Mouse (Mus musculus): ENCODE results near the gene Hoxa13.

Gene Hoxa13

DNA sequence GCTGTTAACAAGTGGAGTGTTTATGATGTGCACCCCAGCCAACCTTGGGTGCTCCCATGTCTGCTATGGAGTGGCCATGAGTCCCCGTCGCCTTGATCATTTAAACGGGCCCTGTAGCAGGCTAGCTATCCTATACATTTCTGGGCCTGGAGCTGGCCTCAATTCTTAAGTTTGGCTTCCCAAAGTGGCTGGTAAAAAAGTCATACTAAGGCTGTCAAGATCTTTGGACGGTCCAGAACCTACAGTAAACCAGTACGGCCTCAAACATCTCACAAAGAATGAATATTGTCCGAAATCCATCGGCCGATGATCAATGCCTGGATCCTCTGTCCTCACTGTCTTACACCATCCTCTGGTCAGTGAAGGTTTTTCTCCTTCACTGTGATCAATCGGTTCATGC, 25.4 kb downstream of the Hoxa13 start:
- DNase-seq (ENCODE audit: low spot score) = no peak

DNA sequence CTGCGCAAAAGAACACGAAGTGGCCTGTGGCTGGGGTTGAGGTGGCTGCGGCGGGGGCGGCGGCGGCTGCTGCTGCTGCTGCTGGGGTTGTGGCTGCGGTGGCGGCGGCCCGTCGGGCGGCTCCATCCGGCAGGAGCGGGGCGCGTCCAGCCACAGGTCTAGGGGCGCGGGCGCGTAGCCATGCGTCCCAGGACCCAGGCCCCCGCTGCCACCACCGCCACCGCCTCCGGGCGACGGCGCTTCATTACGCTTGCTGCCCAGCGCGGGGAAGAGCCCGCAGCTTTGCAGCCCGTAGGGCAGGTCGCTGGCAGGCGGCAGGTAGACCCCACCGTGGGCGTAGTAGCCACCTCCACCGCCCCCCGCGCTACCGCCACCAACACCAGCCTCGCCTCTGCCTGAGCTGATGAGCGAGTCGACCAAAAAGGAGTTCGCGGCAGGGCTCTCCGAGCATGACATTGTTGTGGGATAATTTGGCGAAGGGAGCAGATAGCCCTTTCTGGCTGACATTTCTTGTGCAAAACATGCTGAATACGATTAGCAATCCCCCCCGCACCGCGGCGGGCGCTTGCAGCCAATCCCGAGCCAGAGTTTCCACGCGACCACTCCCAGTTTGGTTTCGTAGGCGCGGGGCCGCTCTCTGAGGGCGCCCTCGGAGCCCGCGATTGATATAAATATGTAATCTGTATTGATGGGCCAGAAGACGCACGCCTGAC, 26.1 kb downstream of the Hoxa13 start:
- DNase-seq (ENCODE audit: low spot score) = no peak

DNA sequence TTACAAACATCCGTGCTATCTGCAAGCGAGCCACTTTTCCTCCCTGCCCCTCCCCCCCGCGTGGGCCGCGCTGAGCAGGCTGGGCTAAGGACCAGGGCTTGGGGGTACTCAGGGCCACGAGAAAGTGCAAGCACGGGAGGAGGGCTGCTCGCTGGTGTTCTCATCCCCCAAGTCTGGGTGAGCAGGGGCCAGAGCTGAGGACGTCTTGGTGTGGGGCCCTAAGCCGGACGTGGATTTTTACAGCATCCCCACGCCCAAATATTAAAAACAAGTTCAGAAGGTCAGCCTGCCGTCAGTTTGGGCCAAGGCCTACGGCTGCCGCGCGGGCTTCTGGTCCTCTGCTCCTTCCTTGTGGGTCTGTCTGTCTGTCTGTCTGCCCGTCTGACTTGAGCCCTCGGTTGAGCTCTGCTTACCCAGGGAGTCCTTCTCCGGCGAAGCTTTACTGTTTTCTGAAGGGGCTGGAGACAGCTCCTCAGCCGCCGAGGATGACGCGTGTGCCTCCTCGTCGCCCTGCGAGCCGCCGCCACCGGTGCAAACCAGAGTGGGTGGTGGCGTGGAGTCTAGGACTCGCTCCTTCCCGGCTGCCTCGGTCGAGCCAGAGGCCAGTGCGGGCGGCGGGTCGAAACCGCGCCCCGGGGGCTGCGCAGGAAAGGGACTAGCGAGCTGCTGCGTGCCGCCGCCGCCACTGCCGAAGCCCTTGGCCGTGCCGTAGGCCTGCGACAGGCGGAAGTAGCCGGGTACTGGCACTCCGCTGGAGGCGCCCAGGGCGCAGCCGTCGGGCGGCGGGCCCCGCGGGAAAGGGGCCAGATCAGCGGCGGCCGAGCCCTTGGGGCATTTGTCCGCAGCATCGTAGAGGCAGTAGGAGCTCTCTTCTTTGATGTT, 26.9 kb downstream of the Hoxa13 start:
- no peak for DNase-seq (ENCODE audit: low spot score)

DNA sequence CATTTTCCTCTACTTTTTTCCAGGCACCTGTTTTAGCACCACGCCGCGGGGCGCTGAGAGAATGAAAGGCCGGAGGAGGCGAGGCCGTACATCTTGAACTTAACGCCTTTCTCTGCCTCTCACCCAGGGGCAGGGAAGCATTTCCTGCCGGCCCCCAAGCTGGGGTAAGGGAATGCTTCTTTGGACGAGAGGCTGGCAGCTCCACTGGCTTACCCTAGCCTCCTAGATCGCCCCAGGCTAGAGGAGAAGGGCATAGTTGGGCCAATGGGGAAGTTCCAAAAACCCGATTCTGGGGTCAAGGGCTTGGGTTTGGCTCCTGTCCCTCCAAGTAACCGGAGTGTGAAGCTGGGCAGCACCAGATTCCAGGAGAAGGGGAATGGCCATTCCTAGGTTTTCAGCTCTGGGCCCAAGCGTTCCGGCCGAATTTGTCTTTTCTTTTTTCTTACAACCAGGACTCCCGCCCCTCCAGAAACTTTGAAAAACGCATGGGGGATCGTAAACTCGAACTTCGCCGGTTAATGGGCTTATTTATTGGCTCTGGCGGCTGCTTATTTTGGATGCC, 27.6 kb downstream of the Hoxa13 start:
- DNase-seq (ENCODE audit: low spot score) = no peak

DNA sequence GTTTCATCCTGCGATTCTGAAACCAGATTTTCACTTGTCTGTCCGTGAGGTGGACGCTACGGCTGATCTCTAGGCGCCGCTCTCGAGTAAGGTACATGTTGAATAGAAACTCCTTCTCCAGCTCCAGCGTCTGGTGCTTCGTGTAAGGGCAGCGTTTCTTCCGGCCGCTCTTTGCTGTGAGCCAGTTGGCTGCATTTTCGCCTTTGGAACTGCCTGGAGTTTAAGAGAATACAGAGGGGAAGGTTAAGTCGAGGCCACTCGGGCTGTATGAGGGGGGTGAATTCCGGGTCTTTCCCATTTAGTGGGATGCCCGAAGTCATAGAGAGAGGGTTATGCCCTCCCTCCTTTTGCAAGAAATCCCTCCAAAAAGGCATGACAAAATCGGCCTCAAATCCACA, 28.1 kb downstream of the Hoxa13 start:
- DNase-seq (ENCODE audit: low spot score) = no peak

DNA sequence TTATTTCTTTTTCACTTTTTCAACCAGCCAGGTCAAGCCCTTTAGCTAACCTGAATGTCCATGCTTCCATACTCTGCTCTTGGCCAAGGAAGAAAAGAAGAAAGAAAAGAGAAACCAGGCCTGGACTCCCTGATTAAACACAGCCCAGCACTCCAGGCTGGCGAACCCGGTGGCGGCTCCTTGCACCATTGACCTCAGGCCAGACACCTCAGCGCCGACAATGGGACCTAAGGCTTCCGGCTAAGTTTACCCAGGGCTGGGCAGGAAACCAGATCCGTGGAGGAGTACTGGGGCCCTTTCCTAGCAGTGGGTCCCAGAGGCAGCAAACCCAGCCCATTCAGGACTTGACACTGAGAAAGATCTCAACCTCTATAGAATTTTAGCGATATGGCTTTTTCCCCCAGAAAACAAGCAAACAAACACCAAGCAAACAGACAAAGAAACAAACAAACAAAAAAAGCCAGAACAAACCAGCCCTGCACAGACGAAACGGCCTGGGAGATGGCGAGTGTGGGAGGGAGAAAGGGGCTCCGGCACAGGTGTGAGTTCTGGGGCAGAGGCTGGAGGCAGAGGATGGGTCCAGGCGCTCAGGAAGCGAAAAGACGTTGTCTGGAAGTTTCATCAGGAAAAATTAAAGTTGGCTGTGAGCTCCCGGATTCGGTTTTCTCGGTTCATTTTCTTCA, 28.7 kb downstream of the Hoxa13 start:
- DNase-seq (ENCODE audit: low spot score) = no peak

DNA sequence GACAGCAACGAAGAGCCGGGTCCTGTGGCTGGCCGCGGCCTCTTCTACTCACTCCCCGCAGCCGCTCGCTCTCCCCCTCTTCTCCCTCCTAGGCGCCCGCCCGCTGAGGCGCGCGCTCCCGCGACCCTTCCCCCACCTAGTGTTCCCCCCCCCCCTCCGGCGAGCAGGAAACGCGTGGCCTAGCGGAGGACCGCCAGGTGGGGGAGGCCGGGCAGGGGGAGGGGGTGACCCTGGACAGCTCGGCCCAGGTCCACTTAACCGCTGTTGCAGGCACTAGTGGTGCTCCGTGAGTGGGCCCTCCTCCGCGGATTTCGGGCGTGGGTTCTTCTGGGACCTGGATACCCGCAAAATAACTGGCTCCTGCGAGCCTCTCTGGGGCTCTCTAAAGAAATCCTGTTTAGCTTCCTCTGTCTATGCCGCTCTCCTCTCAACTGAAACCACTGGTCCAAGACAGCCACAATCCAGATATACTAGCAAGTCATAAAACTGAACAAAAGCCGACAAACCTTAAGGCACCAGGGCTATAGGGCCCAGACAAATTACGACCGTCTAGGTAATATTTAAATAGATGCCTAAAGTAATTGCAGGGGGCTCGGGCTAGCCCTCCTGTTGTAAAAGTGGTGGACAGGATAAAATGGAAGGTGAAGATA, 30.0 kb downstream of the Hoxa13 start, which contains the start of gene Hoxa9:
Gene Hoxa9, minus strand, starts transcription at position 574 of the 650 bp plus-strand sequence.
- no peak for DNase-seq (ENCODE audit: low spot score)

DNA sequence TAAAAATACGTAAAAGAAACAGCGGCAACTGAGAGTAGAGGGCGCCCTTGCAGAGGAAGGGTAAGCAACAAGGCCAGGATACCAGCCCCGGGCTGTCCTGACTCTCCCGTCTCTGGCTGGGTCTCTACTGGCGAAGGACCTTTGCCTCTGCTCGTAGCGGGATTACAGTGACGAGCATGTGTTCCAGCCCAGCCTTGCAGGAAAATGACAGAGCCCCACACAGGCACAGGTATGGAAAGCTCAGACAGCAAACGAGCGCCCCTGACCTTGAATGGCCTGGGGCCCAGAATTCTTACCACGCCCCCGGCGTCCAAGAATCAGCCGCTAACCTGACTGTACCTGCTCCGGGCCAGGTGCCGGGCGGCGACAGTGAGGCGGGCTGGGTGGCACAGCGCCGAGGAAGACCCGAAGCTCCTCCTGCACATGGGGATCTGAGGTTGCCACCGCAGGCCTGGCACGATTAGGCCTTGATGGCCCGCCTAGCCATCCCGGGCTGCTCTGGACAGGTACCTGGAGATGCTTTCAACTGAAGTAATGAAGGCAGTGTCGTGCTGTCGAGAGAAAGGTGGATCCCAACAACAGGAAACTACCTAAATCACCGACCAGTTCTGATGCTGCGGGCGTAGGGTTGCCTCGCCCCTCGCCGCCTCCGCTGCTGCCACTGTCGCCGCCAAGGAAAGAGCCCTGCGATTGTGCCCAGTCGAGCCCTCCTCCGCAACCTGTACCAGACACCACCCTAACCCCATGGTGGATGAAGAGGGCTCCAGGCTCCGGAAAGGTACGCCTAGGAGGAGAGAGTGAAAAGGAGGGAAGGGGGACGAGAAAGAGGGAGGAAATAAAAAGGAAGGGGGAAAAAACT, 30.9 kb downstream of the Hoxa13 start:
- DNase-seq (ENCODE audit: low spot score) = no peak

DNA sequence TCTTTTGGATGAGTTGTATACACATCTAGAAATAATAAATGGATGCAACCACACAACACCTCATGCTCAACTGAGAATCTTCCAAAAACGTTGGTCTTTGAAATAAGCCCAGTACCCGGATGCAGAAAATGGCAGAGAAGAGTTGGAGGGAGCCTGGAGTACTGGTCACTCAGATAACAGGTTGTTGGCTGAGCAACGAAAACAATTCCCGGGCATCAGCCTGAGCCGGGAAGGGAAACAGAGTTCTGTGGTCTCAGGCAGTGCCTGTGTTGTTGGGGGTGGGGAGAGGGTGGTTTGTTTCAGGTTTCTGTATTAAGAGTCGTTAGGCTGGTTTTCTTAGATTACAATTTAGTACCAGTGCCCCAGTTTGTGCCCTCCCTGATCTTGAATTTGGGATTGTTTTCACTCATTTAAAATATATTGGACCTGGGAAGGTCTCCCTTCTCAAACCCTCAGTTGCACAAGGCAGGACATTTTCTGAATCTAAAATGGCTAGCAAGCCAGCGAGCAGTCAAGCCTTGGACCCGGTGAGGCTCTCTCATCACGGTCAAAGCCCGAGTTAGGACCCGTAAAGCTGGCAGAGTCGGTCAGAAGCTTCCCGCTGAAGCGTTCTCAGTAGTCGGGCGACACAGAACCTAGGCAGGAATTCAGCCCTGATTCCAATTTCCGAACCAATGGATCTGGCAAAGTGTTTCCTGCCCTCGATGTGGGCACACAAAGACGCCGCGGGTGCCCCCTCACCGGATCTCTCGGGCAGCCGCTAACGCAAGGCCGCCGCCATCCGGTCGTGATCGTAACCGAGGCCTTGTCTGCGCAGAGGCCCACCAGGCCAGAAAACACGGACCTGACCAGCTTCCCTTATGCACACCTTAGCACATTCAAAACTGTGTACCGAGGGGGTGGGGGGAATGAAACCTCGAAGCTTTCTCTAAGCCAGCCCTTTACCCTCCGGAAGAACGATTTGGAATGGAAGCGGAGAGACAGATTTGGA, 31.9 kb downstream of the Hoxa13 start:
- DNase-seq (ENCODE audit: low spot score) = no peak

DNA sequence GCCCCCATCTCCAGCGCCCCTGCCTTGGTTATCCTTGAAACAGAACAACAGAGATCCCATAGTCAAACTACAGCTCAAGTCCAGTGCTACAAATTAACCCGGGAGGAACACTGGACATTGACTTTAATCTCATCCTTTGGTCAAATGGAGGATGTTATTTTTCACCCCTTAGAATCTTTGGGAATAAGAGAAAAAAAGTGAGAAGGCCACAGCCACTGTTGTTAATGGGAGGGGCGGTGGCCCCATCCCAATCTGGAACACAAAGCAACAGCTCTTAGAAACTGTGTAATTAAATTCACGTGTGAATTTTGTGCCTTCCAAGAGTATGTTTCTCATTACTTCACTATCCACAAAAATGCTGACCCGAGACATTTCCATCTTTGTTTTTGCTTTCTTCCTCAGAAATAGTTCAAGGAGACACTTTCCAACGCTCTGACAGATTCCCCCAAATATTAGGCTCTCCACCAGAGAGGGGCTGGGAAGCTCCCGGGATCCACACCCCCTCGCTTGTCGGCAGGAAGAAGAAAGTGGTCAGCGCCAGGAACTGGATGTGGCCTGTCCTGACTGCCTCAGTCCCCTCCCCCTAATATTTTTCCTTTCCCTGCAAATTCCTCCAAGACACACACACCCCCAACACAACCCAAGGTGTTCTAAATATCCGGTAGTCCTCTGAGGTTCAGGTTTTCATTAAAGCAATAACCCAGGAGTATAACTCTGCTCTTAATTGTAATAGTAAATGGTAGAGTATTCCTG, 33.0 kb downstream of the Hoxa13 start:
- DNase-seq (ENCODE audit: low spot score) = no peak

DNA sequence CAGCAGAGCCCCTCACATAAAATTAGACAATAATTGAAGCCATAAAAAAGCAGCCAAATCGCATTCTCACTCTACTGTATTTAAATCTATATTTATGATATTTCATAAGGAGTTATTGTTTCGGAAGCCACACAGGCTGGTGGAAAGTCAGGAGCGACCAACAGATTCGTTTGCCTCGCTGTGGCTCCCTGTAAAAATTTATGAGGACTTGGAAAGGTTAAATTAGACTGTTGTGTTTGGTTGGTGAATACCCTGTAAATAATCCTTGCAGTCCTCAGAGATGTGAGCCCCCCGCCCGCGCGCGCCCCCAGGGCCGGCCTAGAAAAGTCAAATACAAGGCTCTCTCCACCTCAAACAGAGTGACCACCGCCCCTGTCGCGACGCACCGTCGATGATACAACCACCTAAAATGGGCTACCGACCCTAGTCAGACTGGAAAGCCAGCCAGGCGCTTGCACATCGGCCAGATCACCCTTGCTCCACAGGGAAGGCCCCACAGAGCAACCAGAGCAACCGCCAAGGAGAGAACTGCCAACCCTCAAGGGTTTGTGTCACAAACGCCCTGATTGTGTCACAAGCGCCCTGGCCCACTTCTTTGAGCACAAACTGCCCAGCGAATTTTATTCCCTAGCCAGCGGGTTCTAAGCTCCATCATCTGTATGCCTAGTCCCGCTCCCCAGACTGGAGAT, 34.0 kb downstream of the Hoxa13 start:
- no peak for DNase-seq (ENCODE audit: low spot score)

DNA sequence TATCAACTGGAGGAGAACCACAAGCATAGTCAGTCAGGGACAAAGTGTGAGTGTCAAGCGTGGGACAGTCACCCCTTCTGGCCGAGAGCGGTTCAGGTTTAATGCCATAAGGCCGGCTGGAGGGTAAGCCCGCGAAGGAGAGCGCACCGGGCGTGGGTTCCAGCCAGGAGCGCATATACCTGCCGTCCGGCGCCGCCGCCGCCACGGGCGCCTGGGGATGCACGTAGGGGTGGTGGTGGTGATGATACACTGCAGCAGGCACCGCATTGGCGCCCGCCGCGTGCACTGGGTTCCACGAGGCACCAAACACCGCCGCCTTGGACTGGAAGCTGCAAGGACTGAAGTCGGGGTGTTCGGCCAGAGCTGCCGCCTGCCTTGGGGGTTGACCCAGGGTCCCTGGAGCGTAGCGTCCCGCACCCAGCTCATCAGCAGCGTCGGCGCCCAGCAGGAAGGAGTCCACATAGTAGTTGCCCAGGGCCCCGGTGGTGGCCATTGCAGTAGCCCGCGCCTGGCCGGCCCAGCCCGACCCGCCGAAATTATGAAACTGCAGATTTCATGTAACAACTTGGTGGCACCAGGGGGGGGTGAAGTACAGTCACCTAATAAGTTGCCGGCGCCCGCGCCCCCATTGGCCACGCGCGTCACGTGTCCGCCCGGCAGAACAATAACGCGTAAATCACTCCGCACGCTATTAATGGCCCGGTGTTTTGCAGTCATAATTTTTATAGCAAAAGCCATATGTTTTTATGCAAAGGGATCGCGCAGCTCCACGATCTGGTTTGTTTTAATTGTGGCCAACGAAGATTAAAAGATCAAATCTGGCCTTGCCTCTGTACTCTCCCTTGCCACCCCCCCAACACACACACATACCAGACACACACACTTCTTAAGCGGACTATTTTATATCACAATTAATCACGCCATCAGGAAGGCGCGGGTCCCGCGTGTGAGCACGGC, 34.8 kb downstream of the Hoxa13 start:
- DNase-seq (ENCODE audit: low spot score) = no peak

DNA sequence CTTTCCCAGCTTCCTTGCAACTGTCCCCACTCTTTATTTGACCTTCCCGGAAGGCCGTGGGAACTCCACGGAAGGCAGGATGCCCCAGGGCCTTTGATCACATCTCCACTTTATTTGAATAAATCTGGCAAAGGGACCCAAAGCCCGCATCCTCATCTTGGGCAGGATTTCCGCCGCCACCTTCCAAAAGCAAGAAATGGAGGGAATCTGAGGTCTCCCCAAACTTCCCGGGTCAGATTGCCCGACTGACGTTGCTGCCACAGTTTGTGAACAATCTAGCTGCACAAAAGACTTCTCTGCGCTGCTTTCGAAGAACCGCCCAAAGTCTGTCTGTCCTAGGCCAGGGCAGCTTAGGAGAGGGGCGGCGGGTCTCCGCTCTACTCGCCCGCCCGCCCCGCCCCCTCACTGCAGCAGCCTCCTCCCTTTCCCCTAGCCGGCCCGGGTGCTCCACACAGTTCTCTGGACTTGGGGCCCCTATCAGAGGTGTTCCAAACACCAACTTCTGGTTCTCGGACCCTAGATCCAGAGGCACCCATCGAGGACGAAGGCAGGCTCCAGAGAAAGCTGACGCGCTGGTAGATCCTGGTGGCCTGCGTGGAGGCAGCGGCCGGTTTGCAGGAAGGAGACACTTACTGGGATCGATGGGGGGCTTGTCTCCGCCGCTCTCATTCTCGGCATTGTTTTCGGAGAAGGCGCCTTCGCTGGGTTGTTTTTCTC, 35.6 kb downstream of the Hoxa13 start:
- DNase-seq (ENCODE audit: low spot score) = no peak

DNA sequence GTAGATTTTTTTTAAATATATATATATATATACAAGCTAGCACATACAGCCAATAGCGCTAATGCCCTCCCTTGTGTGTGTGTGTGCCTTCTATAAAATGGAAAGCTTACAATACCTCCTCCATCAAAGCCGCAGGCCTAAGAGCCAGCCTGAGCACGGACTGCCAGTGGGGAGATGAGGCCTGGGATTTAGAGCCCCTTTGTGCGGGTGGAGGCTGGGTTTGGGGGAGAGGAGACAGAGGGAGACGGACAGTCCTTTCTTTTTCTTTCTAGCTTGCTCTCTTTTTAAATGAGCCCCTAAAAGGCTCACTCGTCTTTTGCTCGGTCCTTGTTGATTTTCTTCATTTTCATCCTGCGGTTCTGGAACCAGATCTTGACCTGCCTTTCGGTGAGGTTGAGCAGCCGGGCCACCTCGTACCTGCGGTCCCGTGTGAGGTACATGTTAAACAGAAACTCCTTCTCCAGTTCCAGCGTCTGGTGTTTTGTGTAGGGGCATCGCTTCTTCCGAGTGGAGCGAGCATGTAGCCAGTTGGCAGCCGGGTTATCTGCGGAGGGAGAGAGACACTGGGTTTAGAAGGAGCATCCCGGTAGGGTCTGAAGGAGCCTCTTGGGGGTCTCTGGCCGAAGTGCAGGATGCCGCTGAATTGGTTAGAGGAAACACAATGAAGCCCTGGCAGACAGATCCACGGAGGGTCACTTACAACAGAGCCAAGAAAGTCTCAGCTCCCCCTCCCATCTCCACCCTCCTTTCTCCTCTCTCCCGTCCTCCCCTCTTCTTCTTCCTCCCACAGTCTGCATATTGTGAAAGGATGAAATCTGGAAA, 36.5 kb downstream of the Hoxa13 start:
- DNase-seq (ENCODE audit: low spot score) = no peak

DNA sequence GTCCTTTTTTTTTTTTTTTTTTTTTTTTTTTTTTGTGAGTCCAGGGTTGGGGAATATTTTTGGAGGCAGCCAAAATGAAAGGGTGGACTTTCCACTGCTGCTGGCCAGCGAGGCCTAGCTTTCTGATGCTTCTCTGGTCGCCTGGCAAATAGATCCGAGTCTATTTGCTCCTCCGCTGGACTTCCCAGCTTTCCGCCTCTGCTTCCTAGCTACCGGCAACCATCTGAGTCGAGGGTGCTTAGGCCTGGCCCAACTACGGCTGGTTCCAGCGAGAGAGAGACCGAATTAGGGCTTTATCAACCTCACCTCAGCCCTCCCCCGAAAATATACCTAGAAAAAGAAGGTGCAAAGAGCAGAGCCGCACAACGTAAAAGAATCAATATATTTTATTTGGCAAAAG, 38.0 kb downstream of the Hoxa13 start:
- DNase-seq (ENCODE audit: low spot score) = no peak
